Mouse (Mus musculus) heart, postnatal 10 days (tissue): ENCODE measurements around the gene Sema4d. TPM values are rescaled to one million over a fixed set of nuclear protein-coding genes. Genes with fewer than 3 reads are reported as not detected.

Source experiments
- DNase-seq, 2 experiments: peaks; one replicate each; pipeline ENCODE4 v3.0.0; 2021
- intact Hi-C: fragments of 180-260 bp; cut with DNase I; formaldehyde crosslinking; loops from one replicate; pipeline ENCODE4 v1.15.1; 2025
- total RNA-seq, 2 experiments: library from RNA; stranded (reverse); gene quantifications; 2 replicates each; pipeline ENCODE4 v1.2.3; 2021

Sema4d gene
- total RNA-seq, 2 experiments from 2014 or later = 69.1 to 79.5 TPM

DNA sequence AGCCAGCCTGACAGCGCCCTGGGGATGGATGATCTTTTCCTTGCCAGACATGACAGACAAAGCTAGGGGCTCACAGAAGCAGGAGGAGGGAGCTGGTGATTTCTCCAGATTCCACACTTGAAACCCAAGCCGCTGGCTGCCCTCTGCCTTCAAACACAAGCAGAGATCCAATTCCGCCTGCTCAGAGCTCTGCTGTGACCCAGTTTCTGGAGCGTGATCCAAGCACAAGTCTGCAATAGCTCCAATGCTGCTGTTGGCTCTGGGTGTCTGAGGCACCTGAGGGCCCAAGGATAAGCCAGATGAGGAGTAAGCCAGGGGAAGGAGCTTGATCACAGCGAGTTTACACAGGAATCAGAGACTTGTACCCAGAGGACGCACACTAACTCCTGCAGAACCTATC, 9.7 kb downstream of the Sema4d start:
- DNase-seq = no peak

GRCm38 (mm10) chr13:51780509-51781155, 12.9 kb downstream of the Sema4d start:
- intact Hi-C loops = no loop called here
- no peak for DNase-seq

More for the DNA sequence above, 9.7 kb downstream of the Sema4d start:
- intact Hi-C loops = no loop called here

GRCm38 (mm10) chr13:51778983-51779962, 14.3 kb downstream of the Sema4d start:
- intact Hi-C loops = no loop called here
- no peak for DNase-seq

DNA sequence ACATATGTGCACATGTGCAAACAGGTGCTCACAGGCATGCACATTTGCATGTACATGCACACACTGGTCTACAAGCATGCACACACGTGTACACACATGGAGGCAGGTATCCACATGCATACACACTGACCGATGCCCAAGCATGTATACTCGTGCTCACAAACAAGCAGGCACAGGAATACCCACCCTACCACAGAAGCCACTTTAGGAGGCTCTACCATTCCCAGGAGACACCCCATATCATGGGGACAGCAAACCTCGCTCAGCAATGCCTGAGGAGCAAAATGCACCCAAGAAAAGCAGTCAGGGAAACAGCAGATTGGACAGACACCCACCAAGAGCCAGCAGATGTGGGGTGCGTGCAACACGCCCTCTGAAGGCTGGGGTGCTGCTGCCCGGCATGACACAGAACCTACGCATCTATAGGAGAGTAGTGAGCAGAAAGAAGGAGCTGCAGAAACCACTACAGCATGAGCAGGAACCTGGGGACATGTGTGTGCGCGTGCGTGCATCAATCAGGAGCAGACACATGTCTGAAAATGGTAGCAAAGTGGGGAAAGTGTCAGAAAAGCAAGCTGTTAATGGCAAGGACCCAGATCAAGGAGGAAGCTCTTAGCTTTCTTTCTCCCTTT, 15.1 kb downstream of the Sema4d start:
- no peak for DNase-seq
- intact Hi-C loops = no loop called here

- intact Hi-C loops = loop anchor here (2.0 kb wide), 1 partner anchor 21 kb away; no protein-coding TSS in a partner anchor
These were observed 15.7 kb downstream of the Sema4d start for GRCm38 (mm10) chr13:51777738-51778274.

GRCm38 (mm10) chr13:51777048-51777737, 16.4 kb downstream of the Sema4d start:
- intact Hi-C loops = loop anchor here (2.0 kb wide), 1 partner anchor 20 kb away; no protein-coding TSS in a partner anchor

More at GRCm38 (mm10) chr13:51777738-51778274, 15.7 kb downstream of the Sema4d start:
- DNase-seq = peak; percentile 67 to 71

DNA sequence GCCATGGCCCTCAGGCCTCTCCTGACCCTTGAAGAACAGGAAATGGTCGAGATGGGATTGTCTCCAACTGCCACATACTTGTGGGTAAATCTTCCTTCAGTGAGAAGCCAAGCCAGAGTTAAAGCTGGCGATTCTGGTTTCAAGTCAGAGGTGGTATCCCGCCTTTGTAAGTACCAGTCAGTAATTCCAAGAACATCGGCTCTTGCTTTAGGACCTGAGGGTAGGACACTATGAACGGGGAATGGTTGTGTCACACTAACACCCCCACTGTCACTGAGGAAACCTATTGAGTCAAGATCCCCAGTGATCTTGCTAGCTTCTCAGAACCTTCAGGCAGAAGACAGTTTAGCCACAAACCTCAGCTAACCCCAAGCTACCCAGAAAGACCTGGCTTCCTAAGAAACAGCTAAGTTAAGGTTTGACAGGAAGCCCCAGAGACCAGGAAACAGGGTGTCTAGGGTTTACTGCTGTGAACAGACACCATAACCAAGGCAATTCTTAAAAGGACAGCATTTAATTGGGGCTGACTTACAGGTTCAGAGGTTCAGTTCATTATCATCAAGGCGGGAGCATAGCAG, 17.3 kb downstream of the Sema4d start:
- no peak for DNase-seq
- intact Hi-C loops = loop anchor here (2.0 kb wide), 1 partner anchor 19 kb away; no protein-coding TSS in a partner anchor

More at GRCm38 (mm10) chr13:51777048-51777737, 16.4 kb downstream of the Sema4d start:
- peak; percentile 90 to 92 for DNase-seq

GRCm38 (mm10) chr13:51771802-51772206, 21.7 kb downstream of the Sema4d start:
- DNase-seq = no peak
- intact Hi-C loops = no loop called here

DNA sequence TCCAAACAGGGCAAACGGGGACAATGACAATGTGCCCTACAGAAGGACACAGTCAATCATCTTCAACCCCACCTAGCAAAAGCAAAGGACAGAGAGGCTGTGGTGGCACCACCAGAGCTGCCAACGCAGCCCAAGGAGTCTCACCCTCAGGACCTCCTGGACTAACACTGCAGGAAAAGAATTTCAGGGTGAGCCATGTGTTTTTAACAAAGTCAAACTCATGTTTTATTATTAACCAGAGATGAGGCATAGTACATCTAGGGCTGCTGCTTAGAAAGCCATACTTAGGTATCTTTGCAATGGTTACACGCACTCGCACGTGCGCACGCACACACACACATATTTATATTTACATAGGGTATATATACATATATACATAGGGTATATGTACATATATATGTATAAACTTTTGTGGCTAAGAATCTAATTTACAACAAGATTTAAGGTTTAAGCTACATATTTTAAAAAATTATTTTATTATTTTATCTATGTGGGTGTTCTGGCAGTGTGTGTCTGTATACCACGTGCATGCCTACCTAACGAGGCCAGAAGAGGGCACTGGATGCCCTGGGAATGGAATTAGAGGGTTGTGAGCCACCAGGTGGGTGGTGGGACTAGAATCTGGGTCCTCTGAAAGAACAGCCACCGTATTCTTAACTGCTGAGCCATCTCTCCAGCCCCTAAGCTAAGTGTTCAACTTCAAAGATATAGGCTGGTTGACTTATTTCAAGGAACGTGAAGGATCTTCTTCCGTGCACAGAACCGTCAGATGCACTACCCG, 22.7 kb downstream of the Sema4d start:
- DNase-seq = no peak
- intact Hi-C loops = no loop called here

DNA sequence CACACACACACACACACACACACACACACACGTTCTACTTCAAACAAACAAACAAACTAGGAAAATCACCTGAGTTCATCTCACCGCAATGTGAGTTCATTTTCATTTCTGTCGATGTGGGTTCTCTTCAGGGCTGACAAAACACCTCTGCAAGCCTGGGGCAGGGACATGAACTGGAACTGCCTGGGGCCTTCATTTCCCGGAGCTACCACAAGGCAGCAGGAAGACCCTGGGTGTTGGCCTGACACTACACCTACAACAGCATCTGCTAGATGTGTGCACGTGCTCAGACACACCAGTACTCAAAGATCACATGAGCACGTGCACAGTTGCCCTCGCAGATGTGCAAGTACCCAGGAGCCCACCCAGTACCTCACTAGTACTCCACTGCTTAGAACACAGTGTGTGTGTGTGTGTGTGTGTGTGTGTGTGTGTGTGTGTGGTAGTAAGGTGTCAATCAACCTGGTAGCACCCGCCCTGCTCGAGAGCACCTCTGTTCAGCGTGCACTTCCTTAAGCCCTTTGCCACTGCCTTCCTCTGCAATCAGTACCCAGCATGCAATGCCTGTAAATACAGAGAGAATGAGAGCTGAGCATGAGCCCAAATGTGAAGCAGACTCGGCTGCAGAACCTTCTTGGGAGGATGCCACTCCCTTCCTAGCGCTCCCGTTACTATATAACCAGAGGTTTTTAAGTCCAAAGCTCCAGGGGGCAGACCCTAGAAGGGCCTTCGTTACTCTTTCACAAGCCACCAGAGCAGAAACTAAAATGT, 25.4 kb downstream of the Sema4d start:
- no peak for DNase-seq
- intact Hi-C loops = no loop called here

DNA sequence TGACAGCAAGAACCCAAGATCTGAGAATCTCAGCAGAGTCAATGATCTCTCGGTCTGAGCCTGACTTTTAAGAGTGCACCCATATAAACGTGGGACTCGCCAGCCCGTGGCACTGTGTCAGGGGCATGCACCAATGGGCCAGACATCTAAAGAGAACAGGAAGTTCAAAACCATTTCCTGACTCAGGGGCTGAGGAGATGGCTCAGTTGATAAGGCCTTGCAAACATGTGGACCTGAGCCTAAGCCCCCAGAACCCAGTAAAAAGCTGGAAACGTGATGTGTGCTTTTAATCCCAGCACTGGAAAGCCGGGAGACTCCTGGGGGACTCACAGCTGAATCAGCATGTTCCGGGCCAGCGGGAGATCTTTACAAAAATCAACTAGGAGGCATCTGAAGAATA, 26.0 kb downstream of the Sema4d start:
- DNase-seq = no peak
- intact Hi-C loops = no loop called here

GRCm38 (mm10) chr13:51766756-51767155, 26.8 kb downstream of the Sema4d start:
- intact Hi-C loops = no loop called here

GRCm38 (mm10) chr13:51765369-51765768, 28.2 kb downstream of the Sema4d start:
- intact Hi-C loops = no loop called here
- DNase-seq = no peak

More at GRCm38 (mm10) chr13:51766756-51767155, 26.8 kb downstream of the Sema4d start:
- no peak for DNase-seq

DNA sequence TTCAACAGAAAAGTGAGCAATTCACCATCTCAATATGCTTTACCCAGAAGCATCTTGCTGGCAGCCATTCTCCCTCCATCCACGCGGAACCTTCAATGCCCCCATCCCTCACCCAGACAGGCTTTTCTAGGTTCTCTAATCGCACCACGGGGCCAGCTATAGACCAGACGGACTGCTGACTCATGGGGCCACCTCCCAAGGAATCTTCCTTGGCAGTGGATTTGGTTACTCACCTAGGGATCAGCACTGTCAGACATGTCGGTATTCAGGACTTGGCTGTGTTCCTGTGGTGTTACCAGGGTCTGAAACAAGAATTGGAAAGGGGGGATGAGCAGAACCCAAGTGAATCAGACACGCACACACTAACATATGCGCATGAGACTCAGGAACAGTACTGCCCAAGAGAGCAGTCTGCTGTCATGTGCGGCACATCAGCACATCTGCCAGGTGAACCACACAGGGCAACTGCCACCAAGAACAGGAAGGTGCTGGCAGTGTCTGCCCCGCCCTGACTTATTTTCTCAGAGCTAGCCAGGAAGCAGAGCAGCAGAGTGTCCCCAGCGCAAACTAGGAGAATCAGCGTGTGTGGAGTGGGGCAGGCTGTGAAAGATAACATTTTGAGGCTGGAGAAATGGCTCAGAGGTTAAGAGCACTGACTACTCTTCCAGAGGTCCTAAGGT, 30.4 kb downstream of the Sema4d start:
- DNase-seq = no peak
- intact Hi-C loops = no loop called here

DNA sequence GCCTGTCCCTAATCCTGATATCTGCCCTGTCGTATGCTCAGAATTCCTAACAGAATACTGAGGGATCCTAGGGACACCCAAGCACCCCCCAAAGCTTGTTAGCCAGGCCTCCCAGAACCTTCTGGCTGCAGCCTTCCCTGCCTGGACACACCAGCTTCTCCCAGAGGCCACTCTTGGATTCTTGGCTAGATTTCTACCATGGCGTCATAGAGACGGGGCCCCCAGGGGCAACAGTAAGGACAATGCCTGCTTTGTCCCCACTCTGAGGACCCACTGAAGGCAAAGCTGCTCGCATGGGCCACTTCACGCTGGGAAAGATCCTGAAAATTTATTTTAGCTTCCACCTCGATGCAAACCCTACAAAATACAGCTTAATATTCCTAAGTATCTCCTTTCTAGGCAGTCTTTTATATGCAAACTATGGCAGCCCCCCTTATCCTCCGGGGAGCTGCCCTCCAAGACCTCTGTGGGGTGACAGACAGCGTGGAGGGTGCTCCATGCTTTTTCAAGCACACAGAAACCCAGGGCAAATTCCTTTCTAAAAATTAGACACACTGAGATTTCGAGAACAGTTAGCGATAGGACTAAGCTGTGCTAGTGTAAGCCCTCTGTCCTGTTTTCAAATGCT, 32.2 kb downstream of the Sema4d start:
- intact Hi-C loops = no loop called here
- peak; percentile 71 to 74 for DNase-seq

- intact Hi-C loops = no loop called here
- no peak for DNase-seq
These were observed 34.1 kb downstream of the Sema4d start for GRCm38 (mm10) chr13:51759256-51759987.
